Mouse (Mus musculus): Measurements from ENCODE around the gene Rnpep. TPM values are rescaled to one million over a fixed set of nuclear protein-coding genes. Genes with fewer than 3 reads are reported as not detected.
"Not testable (repeated sequence)": the region's sequence is repeated elsewhere in the genome, so short reads cannot be mapped to it uniquely, and the experiment has no call there.

The Rnpep gene
- polyA plus RNA-seq, 1 experiment from 2014 or later, result 155 TPM

DNA sequence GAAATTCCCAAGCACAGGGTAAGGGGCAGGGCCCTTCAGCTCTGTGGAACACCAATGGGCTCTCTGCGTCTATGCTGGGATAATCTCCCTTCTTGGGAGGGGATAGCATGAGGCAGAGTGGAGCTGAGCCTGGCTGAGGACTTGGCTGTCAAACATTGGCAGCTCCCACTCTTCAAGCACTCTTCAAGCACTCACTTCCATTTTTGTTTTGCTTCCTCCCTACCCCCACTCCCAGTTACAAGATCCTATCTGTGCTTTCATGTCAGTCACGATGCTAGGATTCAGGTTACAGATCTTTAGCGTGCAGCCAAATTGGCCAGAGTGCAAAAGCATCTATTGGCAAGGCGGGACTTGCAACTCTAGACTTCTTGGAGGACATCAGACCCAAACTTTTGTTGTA lies 31.0 kb downstream of the Rnpep start:
- no peak for ATAC-seq
- WGBS, result 37% methylated on average over 4 of the region's 4 CpGs

GRCm38 (mm10) chr1:135251405-135251804 lies 32.5 kb downstream of the Rnpep start:
- Histone ChIP-seq H3K27me3 (replicated peaks) (no peaks in the 10 kb centered on the region), H3K4me1 (replicated peaks) (peaks cover 21% of the 10 kb centered on the region; the same call in 1 of the 2 replicates), H3K4me3 (replicated peaks) (no peak overlapping the region), H3K4me2 (replicated peaks) (no peak overlapping the region; the same call in 1 of the 2 replicates), H3K9me3 (no peaks in the 10 kb centered on the region), H3K27ac (peak overlapping the region; percentile 87), H3K36me3 (no peaks in the 10 kb centered on the region), H3K9ac (no peak overlapping the region)
- no peak for ATAC-seq
- WGBS, result 69% methylated on average over 8 of the region's 8 CpGs

More for the DNA sequence above, 31.0 kb downstream of the Rnpep start:
- H3K4me2 ChIP-seq (replicated peaks), result peak overlapping the region; percentile 55
- H3K27ac ChIP-seq, result peak overlapping the region; percentile 73; the same call in 1 of the 2 replicates
- no peaks in the 10 kb centered on the region for H3K9me3 ChIP-seq
- H3K9ac ChIP-seq, result peak overlapping the region; percentile 6; the same call in 1 of the 2 replicates
- H3K4me3 ChIP-seq (replicated peaks), result peak overlapping the region; percentile 40; the same call in 1 of the 2 replicates
- no peaks in the 10 kb centered on the region for H3K36me3 ChIP-seq
- no peaks in the 10 kb centered on the region for H3K27me3 ChIP-seq (replicated peaks)
- peaks cover 21% of the 10 kb centered on the region; the same call in 1 of the 2 replicates for H3K4me1 ChIP-seq (replicated peaks)

DNA sequence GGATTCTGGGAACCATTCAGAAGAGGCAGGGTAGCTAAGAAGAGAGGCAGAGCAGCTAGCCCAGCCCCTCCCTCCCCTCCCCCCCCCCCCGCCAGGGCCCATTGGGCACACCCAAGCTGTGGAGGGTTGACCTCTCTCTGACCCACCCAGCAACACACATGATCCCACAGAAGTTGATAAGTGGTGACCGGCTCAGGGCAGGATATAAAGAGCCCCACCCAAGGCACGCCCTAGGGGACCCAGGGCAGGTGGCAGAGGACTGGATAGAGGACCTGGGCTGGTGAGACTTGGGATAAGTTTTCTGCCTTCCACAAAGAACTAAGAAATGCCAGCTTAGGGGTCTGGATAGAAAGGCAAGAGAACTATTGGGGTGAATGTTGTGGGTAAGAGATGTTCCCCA lies 33.2 kb downstream of the Rnpep start:
- Histone ChIP-seq H3K27ac (peak overlapping the region; percentile 87), H3K4me2 (replicated peaks) (no peak overlapping the region; the same call in 1 of the 2 replicates)
- WGBS, result 60% methylated on average over 2 of the region's 3 CpGs

GRCm38 (mm10) chr1:135248434-135248850 lies 35.4 kb downstream of the Rnpep start:
- H3K9me3 ChIP-seq, result no peaks in the 10 kb centered on the region
- ATAC-seq, result peak; percentile 85
- H3K4me1 ChIP-seq (replicated peaks), result peaks cover 21% of the 10 kb centered on the region; the same call in 1 of the 2 replicates
- peak overlapping the region; percentile 13 for H3K4me3 ChIP-seq (replicated peaks)
- H3K4me2 ChIP-seq (replicated peaks), result peak overlapping the region; percentile 35
- peak overlapping the region; percentile 82 for H3K27ac ChIP-seq
- H3K36me3 ChIP-seq, result no peaks in the 10 kb centered on the region
- no peaks in the 10 kb centered on the region for H3K27me3 ChIP-seq (replicated peaks)
- WGBS, result 5% methylated on average over 15 of the region's 15 CpGs
- H3K9ac ChIP-seq, result no peak overlapping the region

More for the DNA sequence above, 33.2 kb downstream of the Rnpep start:
- H3K9ac ChIP-seq, result no peak overlapping the region
- no peaks in the 10 kb centered on the region for H3K27me3 ChIP-seq (replicated peaks)
- ATAC-seq, result peak; percentile 88
- H3K4me1 ChIP-seq (replicated peaks), result peaks cover 21% of the 10 kb centered on the region; the same call in 1 of the 2 replicates
- H3K36me3 ChIP-seq, result no peaks in the 10 kb centered on the region
- H3K9me3 ChIP-seq, result no peaks in the 10 kb centered on the region
- H3K4me3 ChIP-seq (replicated peaks), result no peak overlapping the region

DNA sequence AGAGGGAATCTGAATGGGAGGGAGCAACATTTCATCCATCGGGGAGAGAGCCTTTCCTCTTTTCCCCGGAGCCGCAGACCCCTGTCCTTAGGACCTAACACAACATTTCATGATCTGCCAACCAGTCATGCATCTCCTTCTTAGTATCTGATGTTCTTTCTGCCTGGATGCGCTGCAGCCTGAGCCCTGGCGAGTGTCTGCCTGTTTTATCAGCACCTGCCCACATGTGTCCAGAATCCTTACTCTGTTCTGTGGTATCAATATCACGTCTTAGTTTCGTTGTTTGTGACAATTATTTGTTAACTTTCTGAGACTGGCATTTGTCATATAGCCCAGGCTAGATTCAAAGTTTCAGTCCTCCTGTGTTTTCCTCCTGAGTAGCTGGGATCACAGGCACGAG lies 39.9 kb downstream of the Rnpep start:
- Histone ChIP-seq H3K9me3 (no peaks in the 10 kb centered on the region), H3K36me3 (no peaks in the 10 kb centered on the region), H3K4me2 (replicated peaks) (no peak overlapping the region), H3K27me3 (replicated peaks) (no peaks in the 10 kb centered on the region), H3K27ac (no peak overlapping the region), H3K4me3 (replicated peaks) (no peak overlapping the region), H3K9ac (no peak overlapping the region), H3K4me1 (replicated peaks) (no peaks in the 10 kb centered on the region)
- WGBS, result 83% methylated on average over 8 of the region's 8 CpGs
- ATAC-seq, result no peak

- not testable (repeated sequence) for H3K27ac ChIP-seq; H3K9me3 ChIP-seq; H3K4me1 ChIP-seq (replicated peaks); ATAC-seq; H3K27me3 ChIP-seq (replicated peaks); H3K4me2 ChIP-seq (replicated peaks); H3K4me3 ChIP-seq (replicated peaks); H3K9ac ChIP-seq; H3K36me3 ChIP-seq
- WGBS, result 91% methylated on average over 4 of the region's 4 CpGs
Measured at GRCm38 (mm10) chr1:135240206-135240605, 43.7 kb downstream of the Rnpep start.

DNA sequence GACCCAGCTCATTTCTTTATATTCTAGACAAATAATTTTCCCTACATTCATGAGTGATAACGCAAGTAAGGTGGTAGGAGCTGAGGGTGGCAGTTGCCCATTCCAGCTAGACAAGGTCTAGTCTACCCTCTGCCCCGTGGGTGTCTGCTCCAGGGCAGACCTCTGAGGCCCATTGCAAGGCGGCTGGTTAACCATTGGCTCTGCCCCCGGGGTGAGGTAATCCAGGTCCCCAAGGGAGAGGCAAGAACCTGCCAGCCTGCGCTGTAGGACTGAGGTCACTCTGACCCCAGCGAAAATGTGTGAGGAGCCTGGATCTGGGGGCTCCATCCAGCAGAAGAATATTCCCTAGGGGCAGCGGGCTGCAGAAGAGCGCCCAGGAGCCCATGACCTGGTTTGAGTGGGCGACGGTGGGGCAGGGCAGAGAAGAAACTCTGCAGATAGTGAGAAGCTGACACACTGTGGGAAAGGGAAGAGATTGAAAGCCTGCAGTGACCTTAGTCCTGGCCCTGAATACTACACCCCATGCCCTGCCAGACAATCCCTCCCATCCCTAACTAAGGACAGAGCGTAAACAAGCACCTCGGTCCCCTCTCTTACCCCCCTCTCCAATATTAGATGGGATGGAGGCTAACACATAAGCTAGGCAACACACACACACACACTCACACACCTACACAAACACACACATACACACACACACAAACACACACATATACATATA lies 46.6 kb downstream of the Rnpep start:
- Histone ChIP-seq H3K4me2 (replicated peaks) (0 out of 2 replicates have a peak overlapping the region, but pooled peaks have one; percentile 23), H3K4me1 (replicated peaks) (peaks cover 5% of the 10 kb centered on the region; the same call in 1 of the 2 replicates), H3K27me3 (replicated peaks) (no peaks in the 10 kb centered on the region), H3K27ac (peak overlapping the region; percentile 75), H3K9me3 (no peaks in the 10 kb centered on the region), H3K9ac (no peak overlapping the region), H3K4me3 (replicated peaks) (no peak overlapping the region), H3K36me3 (no peaks in the 10 kb centered on the region)
- ATAC-seq, result peak; percentile 88
- WGBS, result 54% methylated on average over 12 of the region's 12 CpGs

- ATAC-seq, result peak; percentile 91
- H3K27me3 ChIP-seq (replicated peaks), result no peaks in the 10 kb centered on the region
- H3K9ac ChIP-seq, result peak overlapping the region; percentile 43; the same call in 1 of the 2 replicates
- 55% methylated on average over 12 of the region's 12 CpGs for WGBS
- H3K4me1 ChIP-seq (replicated peaks), result peaks cover 5% of the 10 kb centered on the region; the same call in 1 of the 2 replicates
- peak overlapping the region; percentile 49 for H3K4me2 ChIP-seq (replicated peaks)
- H3K4me3 ChIP-seq (replicated peaks), result 0 out of 2 replicates have a peak overlapping the region, but pooled peaks have one; percentile 10
- no peaks in the 10 kb centered on the region for H3K36me3 ChIP-seq
- H3K27ac ChIP-seq, result peak overlapping the region; percentile 87
- H3K9me3 ChIP-seq, result no peaks in the 10 kb centered on the region
Measured at GRCm38 (mm10) chr1:135234771-135235170, 49.1 kb downstream of the Rnpep start.

GRCm38 (mm10) chr1:135233961-135234360 lies 49.9 kb downstream of the Rnpep start:
- Histone ChIP-seq H3K36me3 (no peaks in the 10 kb centered on the region), H3K27me3 (replicated peaks) (no peaks in the 10 kb centered on the region), H3K4me1 (replicated peaks) (peaks cover 5% of the 10 kb centered on the region; the same call in 1 of the 2 replicates), H3K4me3 (replicated peaks) (no peak overlapping the region), H3K9ac (no peak overlapping the region), H3K27ac (peak overlapping the region; percentile 87), H3K9me3 (no peaks in the 10 kb centered on the region), H3K4me2 (replicated peaks) (peak overlapping the region; percentile 49; the same call in 1 of the 2 replicates)
- WGBS, result 69% methylated on average over 6 of the region's 6 CpGs
- peak; percentile 50 for ATAC-seq

GRCm38 (mm10) chr1:135231878-135232277 lies 52.0 kb downstream of the Rnpep start:
- H3K9me3 ChIP-seq; H3K4me1 ChIP-seq (replicated peaks); H3K4me3 ChIP-seq (replicated peaks); H3K27ac ChIP-seq; H3K27me3 ChIP-seq (replicated peaks); H3K36me3 ChIP-seq; ATAC-seq; H3K4me2 ChIP-seq (replicated peaks); H3K9ac ChIP-seq: not testable (repeated sequence)
- 79% methylated on average over 20 of the region's 20 CpGs for WGBS

- 70% methylated on average over 13 of the region's 13 CpGs for WGBS
- H3K9me3 ChIP-seq, result no peaks in the 10 kb centered on the region
- H3K27ac ChIP-seq, result peak overlapping the region; percentile 46; the same call in 1 of the 2 replicates
- no peaks in the 10 kb centered on the region for H3K36me3 ChIP-seq
- peaks cover 13% of the 10 kb centered on the region for H3K4me1 ChIP-seq (replicated peaks)
- ATAC-seq, result peak; percentile 74
- H3K9ac ChIP-seq, result no peak overlapping the region
- no peak overlapping the region for H3K4me2 ChIP-seq (replicated peaks)
- H3K4me3 ChIP-seq (replicated peaks), result no peak overlapping the region
- H3K27me3 ChIP-seq (replicated peaks), result no peaks in the 10 kb centered on the region
Measured at GRCm38 (mm10) chr1:135227339-135227950, 56.4 kb downstream of the Rnpep start.

GRCm38 (mm10) chr1:135224981-135225604 lies 58.8 kb downstream of the Rnpep start:
- peak; percentile 87 for ATAC-seq
- Histone ChIP-seq H3K36me3 (no peaks in the 10 kb centered on the region), H3K27ac (no peak overlapping the region), H3K9ac (no peak overlapping the region), H3K4me3 (replicated peaks) (no peak overlapping the region), H3K27me3 (replicated peaks) (no peaks in the 10 kb centered on the region), H3K4me2 (replicated peaks) (no peak overlapping the region), H3K9me3 (no peaks in the 10 kb centered on the region), H3K4me1 (replicated peaks) (peaks cover 13% of the 10 kb centered on the region)
- 18% methylated on average over 6 of the region's 6 CpGs for WGBS

All from intestine, embryonic 15.5 days (tissue).